Mouse (Mus musculus): Measurements from ENCODE around the gene Hrc.

Hrc gene

GRCm38 (mm10) chr7:45335056-45335455 is at the start of gene Hrc:
Hrc (plus strand) TSS chr7:45335290.
- DNase-seq = no peak

GRCm38 (mm10) chr7:45286486-45286885 is 48.6 kb upstream of the Hrc start:
- DNase-seq = no peak

GRCm38 (mm10) chr7:45296626-45297025 is 38.5 kb upstream of the Hrc start:
- no peak for DNase-seq

- no peak for DNase-seq
These were observed 37.5 kb upstream of the Hrc start for GRCm38 (mm10) chr7:45297563-45297962.

- DNase-seq = peak; percentile 81
These were observed 35.3 kb upstream of the Hrc start for GRCm38 (mm10) chr7:45299752-45300151.

- peak; percentile 86 for DNase-seq
These were observed 34.8 kb upstream of the Hrc start for GRCm38 (mm10) chr7:45300270-45300669.

GRCm38 (mm10) chr7:45302626-45303025 is 32.5 kb upstream of the Hrc start:
- no peak for DNase-seq

GRCm38 (mm10) chr7:45304869-45305268 is 30.2 kb upstream of the Hrc start:
- no peak for DNase-seq

- peak; percentile 77 for DNase-seq
These were observed 29.8 kb upstream of the Hrc start for GRCm38 (mm10) chr7:45305275-45305674.

- peak; percentile 52 for DNase-seq
These were observed 26.4 kb upstream of the Hrc start for GRCm38 (mm10) chr7:45308551-45309240.

GRCm38 (mm10) chr7:45309455-45309854 is 25.6 kb upstream of the Hrc start:
- DNase-seq = peak; percentile 68

GRCm38 (mm10) chr7:45312023-45312422 is 23.1 kb upstream of the Hrc start:
- DNase-seq = no peak

- DNase-seq = no peak
These were observed 22.2 kb upstream of the Hrc start for GRCm38 (mm10) chr7:45312686-45313453.

GRCm38 (mm10) chr7:45313495-45313894 is 21.6 kb upstream of the Hrc start:
- DNase-seq = no peak

GRCm38 (mm10) chr7:45315182-45315701 is 19.8 kb upstream of the Hrc start:
- DNase-seq = no peak

GRCm38 (mm10) chr7:45316536-45316935 is 18.6 kb upstream of the Hrc start:
- no peak for DNase-seq

- DNase-seq = no peak
These were observed 12.8 kb upstream of the Hrc start for GRCm38 (mm10) chr7:45322245-45322644.

GRCm38 (mm10) chr7:45323069-45323468 is 12.0 kb upstream of the Hrc start:
- no peak for DNase-seq

- no peak for DNase-seq
These were observed 9.3 kb upstream of the Hrc start for GRCm38 (mm10) chr7:45325800-45326199.

- DNase-seq = no peak
These were observed 6.1 kb upstream of the Hrc start for GRCm38 (mm10) chr7:45328841-45329475.

GRCm38 (mm10) chr7:45331502-45331901 is 3.6 kb upstream of the Hrc start:
- DNase-seq = no peak

- peak; percentile 76 for DNase-seq
These were observed 2.2 kb upstream of the Hrc start for GRCm38 (mm10) chr7:45332685-45333425.

- DNase-seq = peak; percentile 94
These were observed 1.6 kb upstream of the Hrc start, which contains the start of gene Trpm4 for GRCm38 (mm10) chr7:45333431-45333982. Trpm4 (minus strand) TSS chr7:45333780.

Data from kidney, postnatal 10 days (tissue).